Mouse (Mus musculus): ENCODE measurements around the gene Trmt61a.

GRCm38 (mm10) chr12:111677421-111677820 is 484 bp upstream of the Trmt61a start:
- no peak for TF ChIP-seq CTCF (conservative IDR thresholded peaks at IDR 0.05; ENCODE audit: low read length)
- no peak for TF ChIP-seq POU5F1 (IDR thresholded peaks at IDR 0.05; ENCODE audit: borderline replicate concordance, low read length)

Data from E14TG2a.4 (cell line).